ENCODE assay signal across 11 mouse cellular contexts in genomic region chr11:43929178-43929577, GRCm38 (mm10). TPM values are rescaled to one million over a fixed set of nuclear protein-coding genes. Genes with fewer than 3 reads are reported as not detected.
DNase-seq lines count a peak whose midpoint lies in the region; ATAC-seq and TF ChIP-seq lines count a peak whose summit lies in the region.
"Had no signal": no experiment of that assay in that cellular context is flagged by ENCODE, and none has a peak within 500 bp of the region (broad histone marks: within the 10 kb centered on the region; RNA-seq: fewer than 3 reads in every experiment).

No protein-coding gene starts in this region.

- H3K9me3 ChIP-seq in hindbrain, embryonic 11.5 days (ENCODE audit: control insufficient read depth, low read length): no peaks in the 10 kb centered on the region
- H3K9me3 ChIP-seq: G1E; hindbrain, embryonic 12.5 days had no signal

- 26% methylated on average over 5 of the region's 5 CpGs for WGBS in lung, adult 2 months
- WGBS in hindbrain, embryonic 11.5 days: 59% methylated on average over 5 of the region's 5 CpGs

- intact Hi-C loops in gastrocnemius, adult 2 months (cut with DNase I): no loop called here

- no peak overlapping the region for H3K9ac ChIP-seq in hindbrain, embryonic 11.5 days (ENCODE audit: low read depth, low read length)
- H3K9ac ChIP-seq: hindbrain, embryonic 12.5 days; liver, embryonic 14.5 days had no signal

- no peak for TF ChIP-seq CTCF in lung, adult 2 months (IDR thresholded peaks at IDR 0.05; ENCODE audit: insufficient read depth, low read length)
- TF ChIP-seq CTCF in gastrocnemius, adult 2 months (IDR thresholded peaks at IDR 0.05): no peak

- no peak overlapping the region for H3K27ac ChIP-seq in gastrocnemius, adult 2 months
- H3K27ac ChIP-seq in hindbrain, embryonic 11.5 days (ENCODE audit: low read depth, low read length): no peak overlapping the region
- H3K27ac ChIP-seq: hindbrain, embryonic 12.5 days; liver, embryonic 14.5 days had no signal

- H3K4me1 ChIP-seq in lung, adult 2 months (ENCODE audit: control insufficient read depth, insufficient read depth, low read length): peaks cover 2% of the 10 kb centered on the region; the same call in 1 of the 2 replicates
- no peaks in the 10 kb centered on the region for H3K4me1 ChIP-seq in hindbrain, embryonic 11.5 days (replicated peaks; ENCODE audit: control insufficient read depth, insufficient read depth, low read length)
- H3K4me1 ChIP-seq: hindbrain, embryonic 12.5 days had no signal

- no peak overlapping the region for H3K4me3 ChIP-seq in lung, adult 2 months (replicated peaks; ENCODE audit: extremely low read depth, low read depth, low read length)
- H3K4me3 ChIP-seq in gastrocnemius, adult 2 months: no peak overlapping the region
- H3K4me3 ChIP-seq in hindbrain, embryonic 11.5 days (ENCODE audit: low read depth, low read length): no peak overlapping the region
- H3K4me3 ChIP-seq: hindbrain, embryonic 12.5 days had no signal

- no peak overlapping the region for H3K4me2 ChIP-seq in hindbrain, embryonic 11.5 days (replicated peaks; ENCODE audit: low read depth, low read length)
- H3K4me2 ChIP-seq: hindbrain, embryonic 12.5 days had no signal

- H3K36me3 ChIP-seq in hindbrain, embryonic 11.5 days (ENCODE audit: control insufficient read depth, insufficient read depth, low read length): no peaks in the 10 kb centered on the region
- H3K36me3 ChIP-seq: G1E; hindbrain, embryonic 12.5 days had no signal

- peak; percentile 40 to 43 for DNase-seq in lung, adult 18-20 months
- no peak for DNase-seq in lung, adult 2 months
- DNase-seq in gastrocnemius, adult 2 months: peak; percentile 74
- peak; percentile 6 to 53 for DNase-seq in kidney, postnatal 25 days
- peak; percentile 60 for DNase-seq in yolk sac, embryonic 10.5 days (ENCODE audit: low spot score)
- DNase-seq in hindbrain, embryonic 11.5 days (ENCODE audit: low spot score): no peak
- no peak for DNase-seq in thymus, adult 18-20 months
- DNase-seq in B cell, adult 2 months: no peak

- H3K27me3 ChIP-seq in hindbrain, embryonic 11.5 days (ENCODE audit: control insufficient read depth, insufficient read depth, low read length): no peaks in the 10 kb centered on the region
- H3K27me3 ChIP-seq: hindbrain, embryonic 12.5 days had no signal

- no peak for ATAC-seq in hindbrain, embryonic 11.5 days (ENCODE audit: low FRiP score)

- TF ChIP-seq POLR2A in lung, adult 2 months (IDR thresholded peaks at IDR 0.05; ENCODE audit: borderline replicate concordance, extremely low read depth, low read depth, low read length): no peak

RNA-seq across cellular contexts. Expression of gene Adra1b, which starts 28.2 kb away (rescaled TPM):
- 4.9 and 6.3 TPM in 2 replicates for polyA plus RNA-seq in lung, adult 2 months (2012; rRNA removed)
- total RNA-seq in gastrocnemius, adult 2 months (2021): under 1 TPM; 0.26 to 0.42 TPM
- polyA plus RNA-seq in hindbrain, embryonic 11.5 days (2014; fragmentation: Nextera tagmentation; extraction: Ambion mirVana): 0.40 and 0.49 TPM in 2 replicates
- polyA plus RNA-seq: G1E had no signal

Comparison
In these comparisons a context has a peak if more than half of its experiments do, and no peak if none do; other contexts are left out.
1. DNase-seq: peak in lung, adult 18-20 months (2 of 2), gastrocnemius, adult 2 months (single experiment), kidney, postnatal 25 days (2 of 2) and yolk sac, embryonic 10.5 days (single experiment); none in lung, adult 2 months (single experiment), hindbrain, embryonic 11.5 days (single experiment), thymus, adult 18-20 months (0 of 2) and B cell, adult 2 months (0 of 2).